Mouse (Mus musculus): ENCODE data around the gene Cipc.

DNA sequence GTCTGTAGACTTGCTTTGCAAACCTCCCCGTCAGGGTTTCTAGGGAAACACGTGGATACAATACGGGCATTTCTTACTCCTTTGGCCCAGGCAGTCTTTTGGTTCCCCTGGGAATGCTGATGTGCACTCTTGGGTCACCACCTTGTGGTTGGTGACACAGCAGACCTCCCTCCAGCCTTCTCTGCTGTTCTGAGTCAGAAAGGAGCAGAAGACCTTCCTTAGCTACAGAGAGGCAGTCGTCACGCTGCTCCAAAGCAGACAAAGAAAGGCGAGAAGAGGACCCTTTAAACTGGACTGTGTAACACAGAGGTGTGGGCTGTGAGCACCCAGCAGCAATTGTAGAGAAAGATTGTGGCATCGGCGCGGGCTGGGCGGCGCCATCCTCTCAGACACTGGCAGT lies 5.7 kb upstream of the Cipc start:
- no peak for TF ChIP-seq CTCF (conservative IDR thresholded peaks at IDR 0.05; ENCODE audit: low read length)
- no peak for TF ChIP-seq NANOG (IDR thresholded peaks at IDR 0.05; ENCODE audit: borderline replicate concordance, low read length)
- no peak for TF ChIP-seq POU5F1 (IDR thresholded peaks at IDR 0.05; ENCODE audit: borderline replicate concordance, low read length)
